Mouse (Mus musculus) cerebellum, adult 2 months (tissue): ENCODE measurements at regions not wholly inside any gene's neighbourhood (a gene's known extent, or its start where the extent isn't known, plus 50 kb on each side); places are given as distances from the start of the nearest gene placed in this dataset.

Source experiments
- CTCF ChIP-seq: fragments of 200-500 bp; IDR thresholded peaks from 2 replicates; pipeline ENCODE4 v1.5.1; 2011; ENCODE audit warnings: low read depth, mild to moderate bottlenecking, control low read depth, low read length, moderate library complexity, borderline replicate concordance; ENCODE audit not compliant: insufficient read depth
- POLR2A ChIP-seq: fragments of 200-500 bp; IDR thresholded peaks from 2 replicates; pipeline ENCODE4 v1.6.1; 2011; ENCODE audit warnings: low read length, control low read depth, borderline replicate concordance; ENCODE audit not compliant: insufficient read depth

DNA sequence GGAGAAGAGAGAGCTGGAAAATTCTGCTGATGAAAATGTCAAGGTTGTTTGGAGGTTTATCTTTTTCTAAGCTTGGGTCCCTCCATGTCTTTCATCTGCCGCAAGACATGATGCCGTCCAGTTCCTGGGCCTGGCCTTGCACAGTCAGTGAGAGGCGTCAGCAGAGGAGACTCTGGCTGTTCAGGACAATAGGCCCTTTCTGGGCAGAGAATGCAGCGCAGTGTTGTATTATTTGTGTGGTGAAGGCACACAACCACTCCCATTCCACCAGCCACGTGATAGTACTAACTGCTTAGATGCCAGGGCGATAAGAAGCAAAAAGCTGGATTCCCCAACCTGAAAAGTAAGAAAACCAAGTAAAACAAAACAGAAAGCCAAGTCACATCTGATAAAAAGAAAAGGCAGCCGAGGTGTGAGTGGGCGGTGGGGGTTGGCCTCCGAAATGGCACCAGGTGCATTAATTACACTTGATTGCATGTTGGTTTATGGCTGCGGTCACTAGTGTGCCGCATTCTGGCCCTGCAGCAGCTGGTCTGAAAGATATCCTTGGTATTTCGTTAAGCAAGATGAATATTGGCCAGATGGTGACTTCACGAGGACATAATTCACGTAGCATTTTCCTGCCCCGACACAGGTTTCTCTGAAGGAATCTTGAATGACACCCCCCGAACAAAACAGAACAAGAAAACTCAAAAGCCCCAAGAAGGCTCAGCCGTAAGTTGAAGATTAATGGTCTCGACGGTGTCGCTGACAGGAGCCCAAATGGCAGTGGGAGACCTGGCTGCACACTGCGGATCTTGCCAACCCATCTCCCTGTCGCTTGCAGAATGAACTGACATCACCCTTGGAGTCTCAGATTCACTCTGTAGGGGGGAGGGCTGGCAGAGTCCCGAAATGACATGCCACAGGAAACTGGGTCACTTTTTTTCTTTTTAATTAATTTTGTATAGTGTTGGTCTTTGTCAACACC is 120.3 kb downstream of the Cpeb2 start:
- no peak for TF ChIP-seq CTCF
- TF ChIP-seq POLR2A: no peak
